Mouse (Mus musculus) kidney, adult 2 months (tissue): ENCODE results near the gene Sprr2h. TPM values are rescaled to one million over a fixed set of nuclear protein-coding genes. Genes with fewer than 3 reads are reported as not detected.

Experiments
- DNase-seq: peaks from one replicate; pipeline ENCODE4 v3.0.0; 2021
- H3K27ac ChIP-seq: fragments of 200-500 bp; 2 replicates; pipeline ENCODE4 v1.5.1; 2012; ENCODE audit warnings: low read depth, low read length, control low read depth, inconsistent platforms; ENCODE audit not compliant: insufficient read depth
- H3K27me3 ChIP-seq: fragments of 200-500 bp; replicated peaks from 2 replicates; pipeline ENCODE4 v1.6.1; 2012; ENCODE audit warnings: mild to moderate bottlenecking, moderate library complexity, low read length, inconsistent platforms; ENCODE audit not compliant: control insufficient read depth, insufficient read depth
- H3K36me3 ChIP-seq: fragments of 200-500 bp; 2 replicates; pipeline ENCODE4 v1.6.1; 2012; ENCODE audit warnings: mild to moderate bottlenecking, moderate library complexity, low read length, inconsistent platforms; ENCODE audit not compliant: control insufficient read depth, insufficient read depth
- H3K4me1 ChIP-seq: fragments of 200-500 bp; 2 replicates; pipeline ENCODE4 v1.6.1; 2011; ENCODE audit warnings: low read length; ENCODE audit not compliant: control insufficient read depth, insufficient read depth
- H3K4me3 ChIP-seq: fragments of 200-500 bp; 2 replicates; pipeline ENCODE4 v1.5.1; 2011; ENCODE audit warnings: mild to moderate bottlenecking, low read depth, low read length, control low read depth; ENCODE audit not compliant: insufficient read depth
- CTCF ChIP-seq: fragments of 200-500 bp; conservative IDR thresholded peaks from 2 replicates; pipeline ENCODE4 v1.5.1; 2011; ENCODE audit warnings: low read depth, mild to moderate bottlenecking, control low read depth, low read length, moderate library complexity, mixed read lengths; ENCODE audit not compliant: insufficient read depth, insufficient read length
- POLR2A ChIP-seq: fragments of 200-500 bp; IDR thresholded peaks from one replicate; pipeline ENCODE4 v1.6.1; 2011; ENCODE audit warnings: low read depth, low read length, control low read depth
- WGBS: fragments of 180-500 bp; shearing (Covaris S2); methylation state at CpG from one replicate; pipeline ENCODE4 v1.1.7; 2018; 5-methylcytosine and 5-hydroxymethylcytosine counted together
- polyA plus RNA-seq: library from polyadenylated mRNA; depleted of rRNA; stranded (reverse); fragments of >200 nt; gene quantifications from 2 replicates; pipeline ENCODE4 v1.2.3, GENCODE M21; 2012; rRNA removed

Sprr2h gene
- polyA plus RNA-seq, result not detected in 2 replicates

GRCm38 (mm10) chr3:92385385-92385784, at the start of gene Sprr2h:
Gene Sprr2h, plus strand, starts transcription at chr3:92385685.
- TF ChIP-seq POLR2A (no peak), CTCF (no peak)
- H3K4me3 ChIP-seq, result no peak within 1 kb of the TSS
- H3K4me1 ChIP-seq, result no peaks in the 10 kb centered on the region
- no peak for DNase-seq
- no peaks in the 10 kb centered on the region for H3K36me3 ChIP-seq
- 92% methylated on average over 1 of the region's 1 CpGs for WGBS
- H3K27me3 ChIP-seq, result no peaks in the 10 kb centered on the region
- no peak within 1 kb of the TSS for H3K27ac ChIP-seq

DNA sequence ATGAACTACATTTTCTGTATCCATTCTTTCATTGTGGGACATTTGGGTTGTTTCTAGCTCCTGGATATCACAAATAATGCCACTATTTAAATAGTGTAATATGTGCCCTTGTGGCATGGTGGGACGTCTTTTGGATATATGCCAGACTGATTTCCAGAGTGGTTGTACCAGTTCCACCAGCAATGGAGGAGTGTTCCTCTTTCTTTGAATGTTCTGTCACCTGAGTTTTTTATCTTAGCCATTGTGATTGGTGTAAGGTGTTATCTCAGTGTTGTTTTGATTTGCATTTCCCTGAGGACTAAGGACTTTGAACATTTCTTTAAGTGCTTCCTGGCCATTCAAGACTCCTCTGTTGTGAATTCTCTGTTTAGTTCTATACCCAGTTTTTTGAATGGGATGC, 49.2 kb upstream of the Sprr2h start:
- DNase-seq, result no peak
- H3K4me1 ChIP-seq, result no peaks in the 10 kb centered on the region
- TF ChIP-seq CTCF, result no peak
- no peak for TF ChIP-seq POLR2A
- WGBS, result 68% methylated on average over 1 of the region's 1 CpGs
- H3K27me3 ChIP-seq, result no peaks in the 10 kb centered on the region
- H3K4me3 ChIP-seq, result no peak overlapping the region
- H3K27ac ChIP-seq, result no peak overlapping the region
- no peaks in the 10 kb centered on the region for H3K36me3 ChIP-seq

- TF ChIP-seq POLR2A (no peak), CTCF (no peak)
- no peak for DNase-seq
- no peaks in the 10 kb centered on the region for H3K27me3 ChIP-seq
- H3K4me1 ChIP-seq, result no peaks in the 10 kb centered on the region
- no peaks in the 10 kb centered on the region for H3K36me3 ChIP-seq
- WGBS, result 92% methylated on average over 5 of the region's 5 CpGs
- no peak within 1 kb of the TSS for H3K27ac ChIP-seq
- H3K4me3 ChIP-seq, result no peak within 1 kb of the TSS
These were observed 46.6 kb upstream of the Sprr2h start, which contains the start of gene Sprr2d for GRCm38 (mm10) chr3:92338840-92339239. Gene Sprr2d, plus strand, starts transcription at chr3:92339140.

- no peak within 1 kb of the TSS for H3K27ac ChIP-seq
- no peaks in the 10 kb centered on the region for H3K27me3 ChIP-seq
- 79% methylated on average over 2 of the region's 2 CpGs for WGBS
- H3K4me1 ChIP-seq, result no peaks in the 10 kb centered on the region
- H3K36me3 ChIP-seq, result no peaks in the 10 kb centered on the region
- no peak for TF ChIP-seq CTCF
- no peak for TF ChIP-seq POLR2A
- DNase-seq, result no peak
- H3K4me3 ChIP-seq, result no peak within 1 kb of the TSS
These were observed 33.6 kb upstream of the Sprr2h start, which contains the start of gene Sprr2e for GRCm38 (mm10) chr3:92351843-92352242. Gene Sprr2e, plus strand, starts transcription at chr3:92352143.

DNA sequence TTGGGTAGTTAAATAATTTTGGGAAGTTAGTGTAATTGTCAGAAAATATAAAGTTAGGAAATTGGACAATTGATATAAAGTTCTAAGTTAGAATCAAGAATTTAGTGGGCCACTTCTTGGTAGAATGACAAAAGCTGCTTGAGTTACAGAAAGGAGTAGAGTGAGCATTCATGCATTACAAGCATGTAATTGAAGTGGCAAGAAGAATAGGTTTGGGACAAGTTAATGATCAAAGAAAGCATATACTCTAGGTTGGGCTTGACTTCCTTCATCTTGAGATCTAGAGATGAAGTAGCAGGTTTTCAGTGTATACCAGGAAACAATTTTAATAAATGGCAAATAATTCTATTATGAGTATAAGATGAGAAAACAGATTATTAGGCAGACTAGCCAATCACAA, 23.9 kb upstream of the Sprr2h start:
- TF ChIP-seq CTCF, result no peak
- TF ChIP-seq POLR2A, result no peak
- H3K4me1 ChIP-seq, result no peaks in the 10 kb centered on the region
- no peaks in the 10 kb centered on the region for H3K27me3 ChIP-seq
- no peak for DNase-seq
- H3K36me3 ChIP-seq, result no peaks in the 10 kb centered on the region
- no peak overlapping the region for H3K4me3 ChIP-seq
- H3K27ac ChIP-seq, result no peak overlapping the region

DNA sequence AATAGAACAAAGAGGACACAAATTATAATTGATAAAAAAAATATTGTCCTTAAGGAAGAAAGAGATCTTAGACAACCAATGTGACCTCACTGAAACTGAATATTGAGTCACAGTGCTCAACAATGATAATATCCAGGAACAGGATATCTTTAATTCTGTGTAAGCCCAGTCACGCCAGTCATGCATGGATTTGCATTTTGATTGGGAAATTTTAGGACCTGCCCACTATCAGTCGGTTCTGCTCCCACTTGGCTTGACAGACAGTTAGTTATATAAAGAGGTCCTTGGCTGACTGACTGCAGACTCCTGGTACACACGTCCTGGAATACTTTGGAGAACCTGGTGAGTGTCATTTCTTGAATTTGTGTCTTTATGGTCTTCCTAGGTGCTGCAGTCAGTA, 20.6 kb upstream of the Sprr2h start, which contains the start of gene Sprr2f:
TSS of gene Sprr2f (plus strand) at position 301 of the 400 bp plus-strand sequence.
- no peaks in the 10 kb centered on the region for H3K36me3 ChIP-seq
- TF ChIP-seq CTCF (no peak), POLR2A (no peak)
- H3K4me3 ChIP-seq, result no peak within 1 kb of the TSS
- no peak within 1 kb of the TSS for H3K27ac ChIP-seq
- no peaks in the 10 kb centered on the region for H3K27me3 ChIP-seq
- no peak for DNase-seq
- no peaks in the 10 kb centered on the region for H3K4me1 ChIP-seq
- WGBS, result 53% methylated on average over 3 of the region's 3 CpGs

GRCm38 (mm10) chr3:92373613-92374012, 11.9 kb upstream of the Sprr2h start:
- TF ChIP-seq CTCF (no peak), POLR2A (no peak)

More at GRCm38 (mm10) chr3:92373613-92374012, 11.9 kb upstream of the Sprr2h start:
- WGBS, result 54% methylated on average over 2 of the region's 2 CpGs
- no peak overlapping the region for H3K27ac ChIP-seq
- no peaks in the 10 kb centered on the region for H3K27me3 ChIP-seq
- DNase-seq, result no peak
- no peaks in the 10 kb centered on the region for H3K4me1 ChIP-seq
- H3K36me3 ChIP-seq, result no peaks in the 10 kb centered on the region
- no peak overlapping the region for H3K4me3 ChIP-seq
